Mouse (Mus musculus): ENCODE measurements around the gene Kcnrg. TPM values are rescaled to one million over a fixed set of nuclear protein-coding genes. Genes with fewer than 3 reads are reported as not detected.
A peak's percentile ranks its signal among the peaks of the same experiment; 100 is the strongest.
"Not testable (repeated sequence)": the region's sequence is repeated elsewhere in the genome, so short reads cannot be mapped to it uniquely, and the experiment has no call there.

Gene Kcnrg
- total RNA-seq, 1 experiment, result 0.27 TPM

GRCm38 (mm10) chr14:61601348-61601747 lies 5.9 kb upstream of the Kcnrg start:
- Histone ChIP-seq H3K36me3 (ENCODE audit: control insufficient read depth, insufficient read depth, low read length, poor library complexity, severe bottlenecking) (peaks cover 17% of the 10 kb centered on the region), H3K4me3 (ENCODE audit: insufficient read depth in 1 of 2, low read depth in 1 of 2, low read length in 2 of 2, poor library complexity in 1 of 2, severe bottlenecking in 1 of 2) (peak overlapping the region; percentile 31 to 86; a peak in 1 of 4 replicates), H3K4me1 (ENCODE audit: control insufficient read depth in 2 of 2, insufficient read depth in 2 of 2, low read length in 2 of 2, poor library complexity in 1 of 2) (peaks cover 10 to 21% of the 10 kb centered on the region in 2 experiments), H3K9ac (ENCODE audit: insufficient read depth, low read depth, low read length, poor library complexity, severe bottlenecking) (no peak overlapping the region; the same call in 1 of the 2 replicates), H3K27ac (ENCODE audit: insufficient read depth, low read depth, low read length, poor library complexity, severe bottlenecking) (peak overlapping the region; percentile 50; the same call in 1 of the 2 replicates), H3K9me3 (ENCODE audit: control insufficient read depth, insufficient read depth, low read depth, low read length) (no peaks in the 10 kb centered on the region)
- no peak for TF ChIP-seq CHD2 (IDR thresholded peaks at IDR 0.05; ENCODE audit: low read depth, low read length)
- TF ChIP-seq ZNF384 (IDR thresholded peaks at IDR 0.05; ENCODE audit: low read depth, low read length), result 0 out of 2 replicates have a peak, but pooled peaks have one; percentile 37
- TF ChIP-seq MAFK (IDR thresholded peaks at IDR 0.05; ENCODE audit: insufficient read depth, low read depth, low read length), result no peak
- no peak for TF ChIP-seq HCFC1 (IDR thresholded peaks at IDR 0.05; ENCODE audit: borderline replicate concordance, insufficient read depth, low read length)
- DNase-seq (ENCODE audit: low read depth, low spot score), result no peak
- in situ Hi-C loops (cut with MboI; ENCODE audit: low sequenced_read_pairs in 2 of 2, unreplicated experiment in 2 of 2), result no loop called here

GRCm38 (mm10) chr14:61603069-61603755 lies 4.0 kb upstream of the Kcnrg start:
- in situ Hi-C loops (cut with MboI; ENCODE audit: low sequenced_read_pairs in 2 of 2, unreplicated experiment in 2 of 2), result no loop called here
- peak overlapping the region; percentile 17 to 42; a peak in 3 of 4 replicates for H3K4me3 ChIP-seq (ENCODE audit: insufficient read depth in 1 of 2, low read depth in 1 of 2, low read length in 2 of 2, poor library complexity in 1 of 2, severe bottlenecking in 1 of 2)
- no peaks in the 10 kb centered on the region for H3K9me3 ChIP-seq (ENCODE audit: control insufficient read depth, insufficient read depth, low read depth, low read length)
- no peak for TF ChIP-seq ZC3H11A (IDR thresholded peaks at IDR 0.05; ENCODE audit: borderline replicate concordance, low read depth, low read length)
- no peak for TF ChIP-seq CHD2 (IDR thresholded peaks at IDR 0.05; ENCODE audit: low read depth, low read length)
- no peak for TF ChIP-seq MAFK (IDR thresholded peaks at IDR 0.05; ENCODE audit: insufficient read depth, low read depth, low read length)
- 0 out of 2 replicates have a peak, but pooled peaks have one; percentile 29 for TF ChIP-seq HCFC1 (IDR thresholded peaks at IDR 0.05; ENCODE audit: borderline replicate concordance, insufficient read depth, low read length)
- TF ChIP-seq ZNF384 (IDR thresholded peaks at IDR 0.05; ENCODE audit: low read depth, low read length), result no peak
- DNase-seq (ENCODE audit: low read depth, low spot score), result peak; percentile 53
- no peak overlapping the region; the same call in 1 of the 2 replicates for H3K27ac ChIP-seq (ENCODE audit: insufficient read depth, low read depth, low read length, poor library complexity, severe bottlenecking)
- no peak overlapping the region for H3K9ac ChIP-seq (ENCODE audit: insufficient read depth, low read depth, low read length, poor library complexity, severe bottlenecking)
- H3K4me1 ChIP-seq (ENCODE audit: control insufficient read depth in 2 of 2, insufficient read depth in 2 of 2, low read length in 2 of 2, poor library complexity in 1 of 2), result peaks cover 9 to 26% of the 10 kb centered on the region in 2 experiments
- peaks cover 18% of the 10 kb centered on the region for H3K36me3 ChIP-seq (ENCODE audit: control insufficient read depth, insufficient read depth, low read length, poor library complexity, severe bottlenecking)

- H3K4me1 ChIP-seq (ENCODE audit: control insufficient read depth in 2 of 2, insufficient read depth in 2 of 2, low read length in 2 of 2, poor library complexity in 1 of 2), result peaks cover 9 to 26% of the 10 kb centered on the region in 2 experiments
- DNase-seq (ENCODE audit: low read depth, low spot score), result no peak
- no peaks in the 10 kb centered on the region for H3K9me3 ChIP-seq (ENCODE audit: control insufficient read depth, insufficient read depth, low read depth, low read length)
- peaks cover 18% of the 10 kb centered on the region for H3K36me3 ChIP-seq (ENCODE audit: control insufficient read depth, insufficient read depth, low read length, poor library complexity, severe bottlenecking)
- TF ChIP-seq HCFC1 (IDR thresholded peaks at IDR 0.05; ENCODE audit: borderline replicate concordance, insufficient read depth, low read length), result no peak
- no peak for TF ChIP-seq MAFK (IDR thresholded peaks at IDR 0.05; ENCODE audit: insufficient read depth, low read depth, low read length)
- TF ChIP-seq ZC3H11A (IDR thresholded peaks at IDR 0.05; ENCODE audit: borderline replicate concordance, low read depth, low read length), result no peak
- TF ChIP-seq CHD2 (IDR thresholded peaks at IDR 0.05; ENCODE audit: low read depth, low read length), result no peak
- no peak for TF ChIP-seq ZNF384 (IDR thresholded peaks at IDR 0.05; ENCODE audit: low read depth, low read length)
- in situ Hi-C loops (cut with MboI; ENCODE audit: low sequenced_read_pairs in 2 of 2, unreplicated experiment in 2 of 2), result no loop called here
- no peak overlapping the region for H3K9ac ChIP-seq (ENCODE audit: insufficient read depth, low read depth, low read length, poor library complexity, severe bottlenecking)
- no peak overlapping the region for H3K27ac ChIP-seq (ENCODE audit: insufficient read depth, low read depth, low read length, poor library complexity, severe bottlenecking)
- peak overlapping the region in 1 of 2 experiments; percentile 42; a peak in 1 of 4 replicates for H3K4me3 ChIP-seq (ENCODE audit: insufficient read depth in 1 of 2, low read depth in 1 of 2, low read length in 2 of 2, poor library complexity in 1 of 2, severe bottlenecking in 1 of 2)
These were observed 3.2 kb upstream of the Kcnrg start for GRCm38 (mm10) chr14:61604081-61604480.

GRCm38 (mm10) chr14:61606088-61606487 lies 1.2 kb upstream of the Kcnrg start:
- H3K9me3 ChIP-seq (ENCODE audit: control insufficient read depth, insufficient read depth, low read depth, low read length); H3K27ac ChIP-seq (ENCODE audit: insufficient read depth, low read depth, low read length, poor library complexity, severe bottlenecking); in situ Hi-C loops (cut with MboI; ENCODE audit: low sequenced_read_pairs in 2 of 2, unreplicated experiment in 2 of 2); H3K4me3 ChIP-seq (ENCODE audit: insufficient read depth in 1 of 2, low read depth in 1 of 2, low read length in 2 of 2, poor library complexity in 1 of 2, severe bottlenecking in 1 of 2); DNase-seq (ENCODE audit: low read depth, low spot score); H3K9ac ChIP-seq (ENCODE audit: insufficient read depth, low read depth, low read length, poor library complexity, severe bottlenecking): not testable (repeated sequence)
- TF ChIP-seq MAFK (IDR thresholded peaks at IDR 0.05; ENCODE audit: insufficient read depth, low read depth, low read length), result peak; percentile 87
- H3K4me1 ChIP-seq (ENCODE audit: control insufficient read depth in 2 of 2, insufficient read depth in 2 of 2, low read length in 2 of 2, poor library complexity in 1 of 2), result peaks cover 7 to 22% of the 10 kb centered on the region in 2 experiments
- peaks cover 14% of the 10 kb centered on the region for H3K36me3 ChIP-seq (ENCODE audit: control insufficient read depth, insufficient read depth, low read length, poor library complexity, severe bottlenecking)
